Mouse (Mus musculus) adrenal gland, postnatal 4 days (tissue): ENCODE measurements around the gene Zfp105. TPM values are rescaled to one million over a fixed set of nuclear protein-coding genes. Genes with fewer than 3 reads are reported as not detected.
A peak's percentile ranks its signal among the peaks of the same experiment; 100 is the strongest.

Experiments
- DNase-seq, 2 experiments: peaks; one replicate each; pipeline ENCODE4 v3.0.0; 2021 to 2022; ENCODE audit warnings: low spot score in 2 of 2, mixed read lengths in 2 of 2
- long read RNA-seq, 2 experiments: library from polyadenylated mRNA; stranded (forward); transcript quantifications; one replicate each; pipeline ENCODE4 v2.0.0; 2021
- total RNA-seq, 2 experiments: library from RNA; stranded (reverse); gene quantifications; 2 replicates each; pipeline ENCODE4 v1.2.3; 2021

Gene Zfp105
- total RNA-seq: 10 to 100 TPM in 1 of 2 experiments, 1 to 10 TPM in 1; 10.0 to 13.4 TPM
- long read RNA-seq, experiment 1, transcript Zfp105-201 (4 exons, 2,010 nt): major isoform, 5 of 6 reads
- long read RNA-seq, experiment 1, partial matches to known transcripts: 0 of 6 reads
- long read RNA-seq, experiment 1, other reads (novel, unspliced or antisense): 0 of 6 reads
- long read RNA-seq, experiment 2, transcript Zfp105-201 (4 exons, 2,010 nt): major isoform, 11 of 16 reads
- long read RNA-seq, experiment 2, partial matches to known transcripts: 3 of 16 reads
- long read RNA-seq, experiment 2, other reads (novel, unspliced or antisense): 2 of 16 reads

DNA sequence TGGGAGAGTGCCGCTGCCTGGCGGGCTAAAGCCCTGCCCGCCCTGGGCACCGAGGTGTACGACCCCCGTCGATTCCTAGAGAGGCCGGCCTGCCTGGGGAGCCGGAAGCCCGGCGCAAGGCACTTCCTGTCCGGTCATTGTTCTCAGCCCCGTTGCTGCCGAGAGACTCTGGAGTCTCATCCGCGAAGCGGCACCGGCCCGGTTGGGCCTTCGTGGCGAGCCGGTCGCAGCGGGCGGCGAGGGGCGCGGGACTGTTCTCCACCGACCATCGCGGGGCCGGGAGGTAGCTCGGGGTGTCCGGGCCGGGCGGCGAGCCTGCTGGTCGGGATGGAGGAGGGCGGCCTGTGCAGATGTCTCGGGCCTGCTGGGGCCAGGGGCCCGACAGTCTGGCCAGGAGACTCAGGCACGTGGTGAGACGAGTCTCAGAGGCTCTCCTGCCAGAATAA is at the start of gene Zfp105:
TSS of gene Zfp105 (plus strand) at position 137 of the 446 bp plus-strand sequence.
- DNase-seq: peak; percentile 41 to 55

DNA sequence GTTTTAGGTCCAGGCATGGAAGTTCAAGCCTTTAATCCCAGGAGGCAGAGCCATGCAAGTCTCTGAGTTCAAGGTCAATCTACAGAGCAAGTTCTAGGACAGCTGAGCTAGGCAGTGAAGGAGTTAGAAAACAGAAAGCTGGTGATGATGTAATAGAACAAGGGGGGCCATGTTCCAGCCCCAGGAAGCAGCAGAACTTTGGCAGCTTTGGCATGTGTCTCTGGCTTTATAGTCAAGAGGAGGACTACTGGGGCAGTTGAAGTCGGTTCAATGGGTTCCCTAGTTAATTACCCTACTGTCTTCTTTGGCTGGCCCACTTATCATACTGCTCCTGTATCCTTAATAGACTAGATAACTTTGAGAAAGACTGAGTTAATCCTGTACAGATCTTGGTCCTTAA is 48.2 kb upstream of the Zfp105 start:
- no peak for DNase-seq

- DNase-seq: no peak
These were observed 47.7 kb upstream of the Zfp105 start for GRCm38 (mm10) chr9:122875145-122875544.

DNA sequence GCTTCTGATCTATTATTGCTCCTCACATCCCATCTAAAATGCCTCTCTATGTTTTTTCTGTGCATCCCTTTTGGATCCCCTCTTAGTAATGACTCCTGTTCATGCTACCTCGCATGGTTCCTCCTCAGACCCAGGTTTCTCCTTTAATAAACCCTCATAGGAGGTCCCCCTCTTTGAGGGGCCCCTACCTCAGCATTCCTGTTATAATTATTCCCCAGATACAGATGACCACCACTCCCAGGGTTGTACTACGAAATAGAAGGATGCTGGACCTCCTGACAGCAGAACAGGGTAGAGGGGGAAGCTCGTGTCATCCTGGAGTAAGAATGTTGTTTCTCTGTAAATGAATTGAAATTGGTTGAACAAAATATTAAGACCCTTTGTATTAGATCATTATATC is 37.5 kb upstream of the Zfp105 start, which contains the start of gene Zkscan7:
TSS of gene Zkscan7 (plus strand) at position 301 of the 400 bp plus-strand sequence.
- no peak for DNase-seq

- DNase-seq: peak; percentile 19 to 27
These were observed 36.3 kb upstream of the Zfp105 start for GRCm38 (mm10) chr9:122886372-122887179.

DNA sequence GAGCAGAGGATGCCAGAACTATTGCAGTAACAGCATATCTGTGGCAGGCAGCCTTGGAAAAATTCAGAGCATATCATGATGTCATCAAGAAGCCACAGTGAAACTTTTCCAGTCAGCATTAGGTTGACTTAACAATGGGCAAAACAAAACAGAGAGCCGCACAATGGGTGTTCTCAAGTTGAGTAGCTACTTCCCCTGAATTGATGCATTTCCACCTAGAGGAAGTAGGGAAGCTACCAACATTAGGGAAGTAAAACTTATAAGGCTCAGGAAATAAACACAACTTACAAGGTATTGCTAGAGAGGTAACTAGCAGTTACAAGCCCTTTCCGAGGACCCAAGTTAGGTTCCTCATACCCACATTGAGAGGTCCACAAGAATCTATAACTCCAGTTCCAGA is 21.8 kb upstream of the Zfp105 start:
- DNase-seq: no peak

- peak; percentile 10 to 36 for DNase-seq
These were observed 19.9 kb upstream of the Zfp105 start for GRCm38 (mm10) chr9:122902717-122903535.

DNA sequence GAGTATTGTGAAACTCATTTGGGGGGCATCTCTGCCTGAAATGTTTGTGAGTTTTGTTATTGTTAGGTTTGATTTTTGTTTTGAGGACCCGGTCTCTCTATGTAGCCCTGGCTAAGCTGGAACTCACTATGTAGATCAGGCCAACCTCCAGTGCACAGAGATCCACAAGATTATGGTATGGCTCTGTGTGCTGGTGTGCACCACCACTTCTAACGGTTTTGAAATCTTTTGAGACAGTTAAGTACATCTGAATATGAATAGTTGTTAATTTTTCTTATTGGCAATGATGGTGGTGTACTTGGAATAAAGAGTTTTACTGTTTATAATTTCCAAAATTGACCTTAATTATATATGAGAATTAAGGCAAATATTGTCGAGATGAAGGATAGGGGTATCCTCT is 436 bp upstream of the Zfp105 start:
- no peak for DNase-seq

GRCm38 (mm10) chr9:122928915-122929314 is 6.0 kb downstream of the Zfp105 start:
- no peak for DNase-seq

GRCm38 (mm10) chr9:122950643-122951475 is 28.0 kb downstream of the Zfp105 start, which contains the start of the genes 1110059G10Rik and Kif15:
TSS of gene 1110059G10Rik (minus strand) at chr9:122951000.
TSS of gene Kif15 (plus strand) at chr9:122951046.
- DNase-seq: peak; percentile 88 to 91

Other genes starting within 250 kb of the Zfp105 start
- under 1 TPM in 1 of 2 experiments, not detected in 1; 0.06 TPM for gene Topaz1, start 175.7 kb upstream of the Zfp105 start, total RNA-seq
- 10 to 100 TPM; 18.6 to 18.8 TPM for gene Tcaim, start 117.5 kb upstream of the Zfp105 start, total RNA-seq
- gene Gm35549, start 79.0 kb upstream of the Zfp105 start, total RNA-seq: under 1 TPM; 0.31 to 0.42 TPM
- 100 to 1,000 TPM; 194 to 202 TPM for gene Zfp445, start 57.1 kb upstream of the Zfp105 start, total RNA-seq
- gene Zkscan7, start 37.4 kb upstream of the Zfp105 start, total RNA-seq: 10 to 100 TPM; 16.7 to 18.7 TPM
- 10 to 100 TPM; 35.7 to 45.3 TPM for gene 1110059G10Rik, start 27.9 kb downstream of the Zfp105 start, total RNA-seq
- gene Kif15, start 28.0 kb downstream of the Zfp105 start, total RNA-seq: 10 to 100 TPM; 21.2 to 26.0 TPM
- 10 to 100 TPM; 24.5 to 29.4 TPM for gene Tmem42, start 98.3 kb downstream of the Zfp105 start, total RNA-seq
- 1 to 10 TPM; 1.3 to 1.4 TPM for gene Tgm4, start 111.7 kb downstream of the Zfp105 start, total RNA-seq
- gene Zdhhc3, start 190.1 kb downstream of the Zfp105 start, total RNA-seq: 10 to 100 TPM; 77.9 to 81.1 TPM
- 10 to 100 TPM; 55.3 to 60.2 TPM for gene Exosc7, start 190.1 kb downstream of the Zfp105 start, total RNA-seq
- 10 to 100 TPM; 37.2 to 44.0 TPM for gene Clec3b, start 227.9 kb downstream of the Zfp105 start, total RNA-seq